In genomic region chr8:127230233-127230595, GRCm38 (mm10) we compare ENCODE assay signal across 20 mouse cellular contexts.
DNase-seq lines count a peak whose midpoint lies in the region; ATAC-seq and TF ChIP-seq lines count a peak whose summit lies in the region.
"Had no signal": no experiment of that assay in that cellular context is flagged by ENCODE, and none has a peak within 500 bp of the region (broad histone marks: within the 10 kb centered on the region; RNA-seq: fewer than 3 reads in every experiment).

No protein-coding gene starts in this region.

- TF ChIP-seq EP300 in stomach, postnatal 0 days (optimal IDR thresholded peaks at IDR 0.05) = no peak

- no peaks in the 10 kb centered on the region for H3K9me3 ChIP-seq in forebrain, embryonic 13.5 days (replicated peaks)
- no peaks in the 10 kb centered on the region for H3K9me3 ChIP-seq in forebrain, embryonic 12.5 days
- no peaks in the 10 kb centered on the region for H3K9me3 ChIP-seq in kidney, embryonic 15.5 days (replicated peaks)
- no peaks in the 10 kb centered on the region for H3K9me3 ChIP-seq in stomach, embryonic 14.5 days (ENCODE audit: control insufficient read depth, low read depth, low read length)
- H3K9me3 ChIP-seq in stomach, postnatal 0 days (ENCODE audit: control insufficient read depth, low read length) = no peaks in the 10 kb centered on the region
- H3K9me3 ChIP-seq: embryonic facial prominence, embryonic 12.5 days; heart, embryonic 12.5 days; intestine, embryonic 15.5 days had no signal

- H3K4me2 ChIP-seq in forebrain, embryonic 13.5 days = peak overlapping the region; percentile 2; the same call in 1 of the 2 replicates
- H3K4me2 ChIP-seq in forebrain, embryonic 12.5 days = no peak overlapping the region
- no peak overlapping the region for H3K4me2 ChIP-seq in kidney, embryonic 15.5 days
- H3K4me2 ChIP-seq in stomach, embryonic 14.5 days (replicated peaks; ENCODE audit: low read depth, low read length) = no peak overlapping the region
- H3K4me2 ChIP-seq in stomach, postnatal 0 days (replicated peaks; ENCODE audit: low read depth) = no peak overlapping the region
- H3K4me2 ChIP-seq: embryonic facial prominence, embryonic 12.5 days; heart, embryonic 12.5 days; intestine, embryonic 15.5 days; liver, embryonic 11.5 days; lung, embryonic 14.5 days had no signal

- TF ChIP-seq CTCF in stomach, postnatal 0 days (IDR thresholded peaks at IDR 0.05; ENCODE audit: low read depth) = no peak

- peak overlapping the region; percentile 16; the same call in 1 of the 2 replicates for H3K27ac ChIP-seq in forebrain, embryonic 13.5 days
- no peak overlapping the region for H3K27ac ChIP-seq in forebrain, embryonic 12.5 days
- peak overlapping the region; percentile 77; the same call in 1 of the 2 replicates for H3K27ac ChIP-seq in kidney, embryonic 15.5 days
- 0 out of 2 replicates have a peak overlapping the region, but pooled peaks have one; percentile 15 for H3K27ac ChIP-seq in stomach, embryonic 14.5 days (ENCODE audit: low read length)
- H3K27ac ChIP-seq in stomach, postnatal 0 days (replicated peaks) = no peak overlapping the region
- H3K27ac ChIP-seq: embryonic facial prominence, embryonic 12.5 days; intestine, embryonic 15.5 days had no signal

- no peak overlapping the region for H3K9ac ChIP-seq in forebrain, embryonic 13.5 days
- no peak overlapping the region for H3K9ac ChIP-seq in forebrain, embryonic 12.5 days
- no peak overlapping the region for H3K9ac ChIP-seq in kidney, embryonic 15.5 days
- no peak overlapping the region for H3K9ac ChIP-seq in stomach, embryonic 14.5 days (replicated peaks; ENCODE audit: low read depth, low read length)
- no peak overlapping the region for H3K9ac ChIP-seq in stomach, postnatal 0 days (ENCODE audit: low read length)
- H3K9ac ChIP-seq: embryonic facial prominence, embryonic 12.5 days; intestine, embryonic 15.5 days; lung, embryonic 14.5 days had no signal

- no peak overlapping the region for H3K4me3 ChIP-seq in forebrain, embryonic 13.5 days
- H3K4me3 ChIP-seq in forebrain, embryonic 12.5 days (replicated peaks) = no peak overlapping the region
- no peak overlapping the region for H3K4me3 ChIP-seq in kidney, embryonic 15.5 days (replicated peaks)
- no peak overlapping the region for H3K4me3 ChIP-seq in stomach, embryonic 14.5 days (ENCODE audit: low read depth, low read length)
- no peak overlapping the region for H3K4me3 ChIP-seq in stomach, postnatal 0 days (ENCODE audit: low read depth, low read length)
- H3K4me3 ChIP-seq: embryonic facial prominence, embryonic 12.5 days; erythroblast, embryonic 14.5 days; heart, embryonic 12.5 days; intestine, embryonic 15.5 days had no signal

- DNase-seq in kidney, postnatal 4 days = no peak
- DNase-seq in stomach, postnatal 0 days (ENCODE audit: low spot score) = no peak
- no peak for DNase-seq in thymus, postnatal 25 days
- DNase-seq in spleen, postnatal 36 days (ENCODE audit: low spot score in 2 of 2) = no peak
- DNase-seq: adrenal gland, postnatal 10 days; cerebellum, adult 9-11 months; left cerebral cortex, postnatal 4 days; lung, embryonic 14.5 days; lung, postnatal 36 days; thymus, postnatal 4 days had no signal

- H3K27me3 ChIP-seq in forebrain, embryonic 13.5 days = no peaks in the 10 kb centered on the region
- H3K27me3 ChIP-seq in forebrain, embryonic 12.5 days = no peaks in the 10 kb centered on the region
- H3K27me3 ChIP-seq in kidney, embryonic 15.5 days = no peaks in the 10 kb centered on the region
- H3K27me3 ChIP-seq in stomach, embryonic 14.5 days (ENCODE audit: control insufficient read depth, insufficient read depth, low read length) = no peaks in the 10 kb centered on the region
- H3K27me3 ChIP-seq in stomach, postnatal 0 days (ENCODE audit: control insufficient read depth, insufficient read depth, low read length) = no peaks in the 10 kb centered on the region
- H3K27me3 ChIP-seq: embryonic facial prominence, embryonic 12.5 days; heart, embryonic 12.5 days; intestine, embryonic 15.5 days; Patski had no signal

- no peaks in the 10 kb centered on the region for H3K36me3 ChIP-seq in forebrain, embryonic 13.5 days (ENCODE audit: poor library complexity, severe bottlenecking)
- H3K36me3 ChIP-seq in forebrain, embryonic 12.5 days (replicated peaks) = no peaks in the 10 kb centered on the region
- no peaks in the 10 kb centered on the region for H3K36me3 ChIP-seq in kidney, embryonic 15.5 days
- no peaks in the 10 kb centered on the region for H3K36me3 ChIP-seq in stomach, embryonic 14.5 days (ENCODE audit: control insufficient read depth, insufficient read depth, low read length)
- no peaks in the 10 kb centered on the region for H3K36me3 ChIP-seq in stomach, postnatal 0 days (ENCODE audit: control insufficient read depth, insufficient read depth, low read length)
- H3K36me3 ChIP-seq: embryonic facial prominence, embryonic 12.5 days; intestine, embryonic 15.5 days had no signal

- no peak for ATAC-seq in forebrain, embryonic 13.5 days
- no peak for ATAC-seq in forebrain, embryonic 12.5 days (ENCODE audit: low FRiP score)
- no peak for ATAC-seq in kidney, embryonic 15.5 days (replicated peaks; ENCODE audit: low FRiP score)
- no peak for ATAC-seq in stomach, embryonic 14.5 days (ENCODE audit: insufficient number of reproducible peaks, insufficient read depth, low FRiP score, low read depth)
- ATAC-seq in stomach, postnatal 0 days (ENCODE audit: low FRiP score, low TSS enrichment) = no peak
- ATAC-seq: Patski had no signal

- WGBS in forebrain, embryonic 13.5 days = 39% methylated on average over 8 of the region's 8 CpGs
- 49% methylated on average over 8 of the region's 8 CpGs for WGBS in forebrain, embryonic 12.5 days
- 68% methylated on average over 8 of the region's 8 CpGs for WGBS in kidney, embryonic 15.5 days
- WGBS in stomach, embryonic 14.5 days = 60% methylated on average over 8 of the region's 8 CpGs
- 63% methylated on average over 8 of the region's 8 CpGs for WGBS in stomach, postnatal 0 days

- peaks cover 19% of the 10 kb centered on the region for H3K4me1 ChIP-seq in forebrain, embryonic 13.5 days
- peaks cover 19% of the 10 kb centered on the region for H3K4me1 ChIP-seq in forebrain, embryonic 12.5 days
- H3K4me1 ChIP-seq in kidney, embryonic 15.5 days = peaks cover 39% of the 10 kb centered on the region
- H3K4me1 ChIP-seq in stomach, embryonic 14.5 days (ENCODE audit: control insufficient read depth, insufficient read depth, low read length) = peaks cover 20% of the 10 kb centered on the region; the same call in 1 of the 2 replicates
- H3K4me1 ChIP-seq in stomach, postnatal 0 days (replicated peaks; ENCODE audit: control insufficient read depth, insufficient read depth) = 0 out of 2 replicates have a peak, but pooled peaks cover 5% of the 10 kb centered on the region

Comparison
In these comparisons a context has a peak if more than half of its experiments do, and no peak if none do; other contexts are left out.
1. H3K27ac ChIP-seq: peak in forebrain, embryonic 13.5 days (single experiment), kidney, embryonic 15.5 days (single experiment) and stomach, embryonic 14.5 days (single experiment); none in forebrain, embryonic 12.5 days (single experiment) and stomach, postnatal 0 days (single experiment).